Mouse (Mus musculus) heart, adult 2 months (tissue): ENCODE data around the gene Chst3. TPM values are rescaled to one million over a fixed set of nuclear protein-coding genes. Genes with fewer than 3 reads are reported as not detected.

Experiments
- DNase-seq, 2 experiments: peaks; one replicate each; pipeline ENCODE4 v3.0.0; 2021
- H3K27ac ChIP-seq: fragments of 200-600 bp; 2 replicates; pipeline ENCODE4 v1.8.1; 2022
- H3K27me3 ChIP-seq: fragments of 200-500 bp; 2 replicates; pipeline ENCODE4 v1.6.1; 2012; ENCODE audit warnings: mild to moderate bottlenecking, low read length, inconsistent platforms, mixed read lengths; ENCODE audit not compliant: control insufficient read depth, insufficient read depth
- H3K36me3 ChIP-seq: fragments of 200-500 bp; 2 replicates; pipeline ENCODE4 v1.6.1; 2012; ENCODE audit warnings: low read length, inconsistent platforms; ENCODE audit not compliant: control insufficient read depth, insufficient read depth
- H3K4me1 ChIP-seq: fragments of 200-500 bp; 2 replicates; pipeline ENCODE4 v1.6.1; 2011; ENCODE audit warnings: low read length; ENCODE audit not compliant: control insufficient read depth, insufficient read depth
- H3K4me3 ChIP-seq: fragments of 200-600 bp; 2 replicates; pipeline ENCODE4 v1.8.1; 2022
- H3K79me2 ChIP-seq: fragments of 200-500 bp; replicated peaks from 2 replicates; pipeline ENCODE4 v1.6.1; 2012; ENCODE audit warnings: mild to moderate bottlenecking, inconsistent platforms, low read length, moderate library complexity, mixed read lengths; ENCODE audit not compliant: control insufficient read depth, insufficient read depth
- H3K9ac ChIP-seq: fragments of 200-500 bp; 2 replicates; pipeline ENCODE4 v1.6.1; 2012; ENCODE audit warnings: low read depth, mild to moderate bottlenecking, control low read depth, inconsistent platforms, low read length, mixed read lengths
- CTCF ChIP-seq: fragments of 200-600 bp; IDR thresholded peaks from 2 replicates; pipeline ENCODE4 v1.8.1; 2022; ENCODE audit warnings: antibody characterized with exemption, mild to moderate bottlenecking, moderate library complexity
- EP300 ChIP-seq: fragments of 200-500 bp; IDR thresholded peaks from 2 replicates; pipeline ENCODE4 v1.6.1; 2011; ENCODE audit warnings: low read depth, low read length, control low read depth; ENCODE audit not compliant: insufficient read depth
- POLR2A ChIP-seq: fragments of 200-500 bp; IDR thresholded peaks from 2 replicates; pipeline ENCODE4 v1.6.1; 2011; ENCODE audit warnings: mild to moderate bottlenecking, low read depth, low read length, control low read depth; ENCODE audit not compliant: insufficient read depth
- WGBS: fragments of 180-500 bp; shearing (Covaris S2); methylation state at CpG from one replicate; pipeline ENCODE4 v1.1.7; 2018; 5-methylcytosine and 5-hydroxymethylcytosine counted together
- intact Hi-C: fragments of 180-260 bp; cut with DNase I; formaldehyde crosslinking; loops from one replicate; pipeline ENCODE4 v1.15.1; 2025
- polyA plus RNA-seq: library from polyadenylated mRNA; depleted of rRNA; stranded (reverse); fragments of >200 nt; gene quantifications from 2 replicates; pipeline ENCODE4 v1.2.3, GENCODE M21; 2012
- total RNA-seq, 2 experiments: library from RNA; stranded (reverse); gene quantifications; 2 replicates each; pipeline ENCODE4 v1.2.3; 2021

The Chst3 gene
- total and polyA plus RNA-seq, 3 experiments = 0.80 to 1.5 (median 0.91) TPM

- TF ChIP-seq CTCF = no peak
- no peak for TF ChIP-seq POLR2A
- TF ChIP-seq EP300 = no peak
- Histone ChIP-seq H3K79me2 (no peaks in the 10 kb centered on the region), H3K36me3 (no peaks in the 10 kb centered on the region), H3K4me3 (no peak overlapping the region), H3K9ac (no peak overlapping the region), H3K4me1 (no peaks in the 10 kb centered on the region; the same call in 1 of the 2 replicates), H3K27ac (no peak overlapping the region), H3K27me3 (no peaks in the 10 kb centered on the region)
- intact Hi-C loops = no loop called here
- DNase-seq = no peak
- 88% methylated on average over 4 of the region's 4 CpGs for WGBS
Measured at GRCm38 (mm10) chr10:60172306-60172705, 46.8 kb downstream of the Chst3 start.

GRCm38 (mm10) chr10:60171368-60171767 lies 47.7 kb downstream of the Chst3 start:
- H3K4me1 ChIP-seq = no peaks in the 10 kb centered on the region; the same call in 1 of the 2 replicates
- no peaks in the 10 kb centered on the region for H3K36me3 ChIP-seq
- H3K4me3 ChIP-seq = no peak overlapping the region
- WGBS = 95% methylated on average over 5 of the region's 5 CpGs
- intact Hi-C loops = no loop called here
- H3K79me2 ChIP-seq = no peaks in the 10 kb centered on the region
- H3K27ac ChIP-seq = no peak overlapping the region
- H3K9ac ChIP-seq = no peak overlapping the region
- H3K27me3 ChIP-seq = no peaks in the 10 kb centered on the region; the same call in 1 of the 2 replicates
- DNase-seq = no peak
- TF ChIP-seq EP300 (no peak), CTCF (no peak), POLR2A (no peak)

- WGBS = 74% methylated on average over 10 of the region's 10 CpGs
- no peak overlapping the region for H3K27ac ChIP-seq
- no peaks in the 10 kb centered on the region; the same call in 1 of the 2 replicates for H3K27me3 ChIP-seq
- no peak for DNase-seq
- H3K4me3 ChIP-seq = no peak overlapping the region
- no peak for TF ChIP-seq POLR2A
- no peak for TF ChIP-seq EP300
- TF ChIP-seq CTCF = no peak
- H3K9ac ChIP-seq = no peak overlapping the region
- intact Hi-C loops = no loop called here
- no peaks in the 10 kb centered on the region; the same call in 1 of the 2 replicates for H3K4me1 ChIP-seq
- H3K36me3 ChIP-seq = no peaks in the 10 kb centered on the region
- no peaks in the 10 kb centered on the region for H3K79me2 ChIP-seq
Measured at GRCm38 (mm10) chr10:60170326-60171089, 48.6 kb downstream of the Chst3 start.

GRCm38 (mm10) chr10:60168960-60169359 lies 50.1 kb downstream of the Chst3 start:
- 58% methylated on average over 3 of the region's 3 CpGs for whole genome bisulfite sequencing
- Histone ChIP-seq H3K9ac (no peak overlapping the region), H3K4me1 (no peaks in the 10 kb centered on the region; the same call in 1 of the 2 replicates)

GRCm38 (mm10) chr10:60168306-60168705 lies 50.8 kb downstream of the Chst3 start:
- Histone ChIP-seq H3K4me3 (no peak overlapping the region), H3K27ac (no peak overlapping the region), H3K79me2 (no peaks in the 10 kb centered on the region), H3K27me3 (no peaks in the 10 kb centered on the region; the same call in 1 of the 2 replicates), H3K36me3 (no peaks in the 10 kb centered on the region), H3K4me1 (no peaks in the 10 kb centered on the region; the same call in 1 of the 2 replicates), H3K9ac (no peak overlapping the region)
- intact Hi-C loops = no loop called here
- TF ChIP-seq POLR2A (no peak), EP300 (no peak), CTCF (no peak)
- 55% methylated on average over 2 of the region's 2 CpGs for WGBS
- no peak for DNase-seq

More at GRCm38 (mm10) chr10:60168960-60169359, 50.1 kb downstream of the Chst3 start:
- DNase-seq = no peak
- intact Hi-C loops = no loop called here
- Histone ChIP-seq H3K27ac (no peak overlapping the region), H3K4me3 (no peak overlapping the region), H3K36me3 (no peaks in the 10 kb centered on the region), H3K79me2 (no peaks in the 10 kb centered on the region), H3K27me3 (no peaks in the 10 kb centered on the region; the same call in 1 of the 2 replicates)
- no peak for TF ChIP-seq EP300
- TF ChIP-seq CTCF = no peak
- TF ChIP-seq POLR2A = no peak

GRCm38 (mm10) chr10:60166068-60166467 lies 53.0 kb downstream of the Chst3 start:
- Histone ChIP-seq H3K79me2 (no peaks in the 10 kb centered on the region), H3K36me3 (no peaks in the 10 kb centered on the region), H3K4me3 (no peak overlapping the region), H3K4me1 (no peaks in the 10 kb centered on the region), H3K27me3 (peaks cover 2% of the 10 kb centered on the region; the same call in 1 of the 2 replicates), H3K27ac (no peak overlapping the region), H3K9ac (no peak overlapping the region)
- WGBS = 54% methylated on average over 3 of the region's 3 CpGs
- TF ChIP-seq CTCF (no peak), POLR2A (no peak), EP300 (no peak)
- DNase-seq = no peak
- intact Hi-C loops = no loop called here
